Mouse (Mus musculus): Measurements from ENCODE around the gene Olfr47.
"Not testable (repeated sequence)": the region's sequence is repeated elsewhere in the genome, so short reads cannot be mapped to it uniquely, and the experiment has no call there.

The Olfr47 gene

GRCm38 (mm10) chr6:43231255-43231654 lies at the start of gene Olfr47:
TSS of gene Olfr47 (plus strand) at chr6:43231529.
- DNase-seq (ENCODE audit: low read depth): not testable (repeated sequence)

GRCm38 (mm10) chr6:43190986-43191385 lies 40.3 kb upstream of the Olfr47 start:
- DNase-seq (ENCODE audit: low read depth): no peak

GRCm38 (mm10) chr6:43196781-43197180 lies 34.5 kb upstream of the Olfr47 start, which contains the start of gene Olfr435:
TSS of gene Olfr435 (plus strand) at chr6:43197146.
- no peak for DNase-seq (ENCODE audit: low read depth)

GRCm38 (mm10) chr6:43198094-43198493 lies 33.2 kb upstream of the Olfr47 start:
- DNase-seq (ENCODE audit: low read depth): no peak

- no peak for DNase-seq (ENCODE audit: low read depth)
Observed at GRCm38 (mm10) chr6:43202786-43203185, 28.5 kb upstream of the Olfr47 start.

GRCm38 (mm10) chr6:43205355-43205754 lies 26.0 kb upstream of the Olfr47 start:
- DNase-seq (ENCODE audit: low read depth): no peak

- not testable (repeated sequence) for DNase-seq (ENCODE audit: low read depth)
Observed at GRCm38 (mm10) chr6:43212873-43213272, 18.5 kb upstream of the Olfr47 start, which contains the start of gene Olfr434. TSS of gene Olfr434 (plus strand) at chr6:43213021.

- no peak for DNase-seq (ENCODE audit: low read depth)
Observed at GRCm38 (mm10) chr6:43242061-43242460, 10.7 kb downstream of the Olfr47 start.

- no peak for DNase-seq (ENCODE audit: low read depth)
Observed at GRCm38 (mm10) chr6:43247396-43247795, 16.1 kb downstream of the Olfr47 start.

GRCm38 (mm10) chr6:43252994-43253393 lies 21.7 kb downstream of the Olfr47 start:
- no peak for DNase-seq (ENCODE audit: low read depth)

- no peak for DNase-seq (ENCODE audit: low read depth)
Observed at GRCm38 (mm10) chr6:43254193-43254926, 23.0 kb downstream of the Olfr47 start.

GRCm38 (mm10) chr6:43260756-43261155 lies 29.4 kb downstream of the Olfr47 start:
- DNase-seq (ENCODE audit: low read depth): no peak

GRCm38 (mm10) chr6:43265363-43266041 lies 34.2 kb downstream of the Olfr47 start, which contains the start of gene Arhgef5:
TSS of gene Arhgef5 (plus strand) at chr6:43265582.
- DNase-seq (ENCODE audit: low read depth): no peak

- no peak for DNase-seq (ENCODE audit: low read depth)
Observed at GRCm38 (mm10) chr6:43266356-43266755, 35.0 kb downstream of the Olfr47 start.

GRCm38 (mm10) chr6:43272597-43272996 lies 41.3 kb downstream of the Olfr47 start:
- DNase-seq (ENCODE audit: low read depth): no peak

- no peak for DNase-seq (ENCODE audit: low read depth)
Observed at GRCm38 (mm10) chr6:43274123-43274522, 42.8 kb downstream of the Olfr47 start.

- DNase-seq (ENCODE audit: low read depth): no peak
Observed at GRCm38 (mm10) chr6:43278247-43278646, 46.9 kb downstream of the Olfr47 start.

- DNase-seq (ENCODE audit: low read depth): no peak
Observed at GRCm38 (mm10) chr6:43280481-43280880, 49.2 kb downstream of the Olfr47 start.
